Mouse (Mus musculus): Measurements from ENCODE around the gene Slc22a17.

DNA sequence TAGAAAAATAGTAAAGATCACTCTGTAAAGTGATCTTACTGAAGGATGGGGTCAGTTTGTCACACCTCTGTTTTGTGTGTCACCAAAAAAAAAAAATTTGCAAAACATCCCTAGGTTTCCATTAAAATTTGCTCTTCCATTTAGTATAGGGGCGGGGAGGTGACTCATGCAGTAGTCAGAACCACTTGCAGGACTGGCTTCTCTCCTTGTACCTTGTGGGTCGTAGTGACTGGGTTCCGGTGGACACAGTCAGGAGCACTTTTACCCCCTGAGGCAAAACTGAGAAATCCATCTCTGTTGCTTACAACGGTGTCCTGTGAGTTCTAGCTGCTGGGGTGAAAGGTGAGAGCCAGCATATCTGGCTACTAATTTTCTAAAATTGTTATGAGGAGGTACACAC, 9.3 kb downstream of the Slc22a17 start:
- TF ChIP-seq POLR2A (IDR thresholded peaks at IDR 0.05; ENCODE audit: borderline replicate concordance, extremely low read depth, insufficient read depth, insufficient read length, poor library complexity, severe bottlenecking) (no peak), CTCF (IDR thresholded peaks at IDR 0.05; ENCODE audit: borderline replicate concordance, extremely low read depth, insufficient read depth, insufficient read length) (no peak)

Data from brain, embryonic 14.5 days (tissue).